Mouse (Mus musculus): ENCODE measurements around the gene Lactb.

Lactb gene

DNA sequence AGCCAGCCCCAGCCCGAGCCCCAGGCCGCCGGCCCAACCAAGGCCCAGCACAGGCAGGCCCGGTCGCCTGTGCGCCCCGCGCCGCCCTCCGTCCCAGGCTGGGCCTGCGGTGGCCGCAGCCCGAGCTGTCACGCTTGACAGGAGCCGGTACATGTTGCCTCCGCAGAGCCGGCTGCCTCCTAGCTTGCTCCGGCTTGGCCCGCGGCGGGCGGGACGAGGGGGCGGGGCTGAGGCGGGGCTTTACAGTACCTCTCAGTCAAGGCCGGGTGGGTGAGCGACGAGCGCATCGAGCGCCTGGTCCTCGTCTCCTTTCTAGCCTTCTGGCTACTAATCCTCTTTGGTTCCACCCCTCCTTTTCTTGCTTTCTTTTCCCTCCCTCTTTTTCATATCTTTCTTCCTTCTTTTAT, at the start of gene Lactb:
Gene Lactb, minus strand, starts transcription at position 246 of the 407 bp plus-strand sequence.
- DNase-seq (ENCODE audit: low spot score) = peak; percentile 94

DNA sequence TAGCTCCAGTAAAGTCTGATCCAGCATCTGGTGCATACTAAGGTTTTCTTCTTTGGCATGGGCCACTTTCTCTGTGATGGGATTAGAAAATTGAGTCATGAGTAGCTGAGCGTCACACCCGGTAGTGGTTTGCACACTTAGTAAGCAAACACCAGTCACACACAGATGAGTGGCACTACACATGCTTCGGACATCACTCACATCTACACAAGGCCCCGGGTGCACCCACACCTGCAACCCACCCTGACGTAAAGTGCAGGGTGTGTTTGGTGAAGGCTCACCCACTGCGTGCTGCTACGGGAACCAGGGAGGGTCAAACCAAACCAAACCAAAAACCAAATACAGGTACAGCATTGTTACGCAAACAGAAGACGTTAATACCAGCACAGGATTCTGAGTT, 48.1 kb upstream of the Lactb start:
- no peak for DNase-seq (ENCODE audit: low spot score)

DNA sequence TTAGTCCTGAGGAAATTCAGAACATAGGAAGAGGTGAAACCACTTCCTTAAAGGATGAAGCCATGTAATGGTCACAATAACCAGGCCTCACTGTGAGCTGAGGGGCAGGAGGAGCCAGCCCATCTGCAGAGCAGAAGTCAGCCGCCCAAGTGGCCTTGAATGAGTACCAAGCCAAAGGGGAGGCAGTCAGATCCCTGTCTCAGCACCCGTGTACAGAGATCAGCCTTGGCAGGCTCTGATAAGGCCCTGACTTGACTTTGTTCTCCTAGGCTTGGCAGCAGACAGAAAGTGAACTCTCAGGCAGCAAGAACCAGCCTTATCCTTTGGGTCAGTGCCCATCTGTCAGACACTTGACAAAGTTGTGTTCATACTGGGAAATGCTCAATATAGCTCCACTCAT, 44.8 kb upstream of the Lactb start:
- no peak for DNase-seq (ENCODE audit: low spot score)

DNA sequence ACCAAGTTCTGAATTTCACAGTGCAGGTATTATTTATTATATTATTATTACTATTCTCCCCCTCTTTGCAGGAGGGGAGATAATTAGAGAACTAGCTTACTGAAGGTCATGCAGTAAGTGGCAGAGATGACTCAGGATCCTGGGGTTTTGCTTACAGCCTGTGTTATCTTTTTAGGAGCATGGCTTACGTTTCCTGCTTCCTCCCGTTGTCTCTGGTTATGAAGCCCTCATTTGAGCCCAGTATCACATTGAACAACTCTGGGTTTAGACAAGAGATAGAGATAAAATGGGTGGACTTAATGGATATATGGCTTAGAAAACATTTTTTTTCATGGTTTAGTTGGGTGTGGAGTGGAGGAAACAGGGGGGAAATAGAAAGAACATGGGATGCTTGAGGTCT, 38.2 kb upstream of the Lactb start:
- DNase-seq (ENCODE audit: low spot score) = no peak

DNA sequence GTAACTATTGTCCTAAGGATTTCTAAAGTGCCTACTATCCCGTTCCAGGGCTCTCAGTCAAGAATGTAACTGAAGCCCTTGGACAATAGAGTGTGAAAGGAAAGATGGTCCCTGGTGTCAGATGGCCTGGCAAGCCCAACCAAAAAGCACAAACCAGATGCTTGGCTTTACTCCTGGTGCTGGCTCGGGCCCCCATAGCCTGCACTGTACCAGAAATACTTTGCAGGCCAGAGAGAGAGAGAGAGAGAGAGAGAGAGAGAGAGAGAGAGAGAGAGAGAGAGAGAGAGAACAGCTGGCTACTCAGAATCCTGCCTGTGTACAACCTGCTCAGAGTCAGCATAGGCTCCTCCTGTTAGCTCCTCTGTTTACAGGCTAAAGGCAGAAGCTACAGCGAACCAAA, 37.2 kb upstream of the Lactb start:
- DNase-seq (ENCODE audit: low spot score) = no peak

DNA sequence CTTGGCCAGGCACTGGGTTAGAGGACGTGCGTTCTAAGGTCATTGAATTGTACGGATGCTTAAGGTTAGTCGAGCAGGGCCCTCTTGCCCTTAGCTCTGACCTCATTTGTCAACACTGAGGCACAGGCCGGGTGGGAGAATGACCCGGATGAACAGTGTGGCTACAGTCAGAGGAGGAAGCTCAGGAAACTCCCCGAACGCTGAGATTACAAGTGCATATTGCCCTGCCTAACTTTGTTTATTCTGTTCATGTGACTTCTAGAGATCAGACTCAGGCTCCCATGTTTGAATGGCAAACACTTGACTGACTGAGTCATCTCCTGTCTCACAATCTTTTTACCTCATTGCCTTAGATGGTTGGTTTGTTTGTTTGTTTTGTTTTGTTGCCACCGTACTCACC, 36.2 kb upstream of the Lactb start:
- no peak for DNase-seq (ENCODE audit: low spot score)

DNA sequence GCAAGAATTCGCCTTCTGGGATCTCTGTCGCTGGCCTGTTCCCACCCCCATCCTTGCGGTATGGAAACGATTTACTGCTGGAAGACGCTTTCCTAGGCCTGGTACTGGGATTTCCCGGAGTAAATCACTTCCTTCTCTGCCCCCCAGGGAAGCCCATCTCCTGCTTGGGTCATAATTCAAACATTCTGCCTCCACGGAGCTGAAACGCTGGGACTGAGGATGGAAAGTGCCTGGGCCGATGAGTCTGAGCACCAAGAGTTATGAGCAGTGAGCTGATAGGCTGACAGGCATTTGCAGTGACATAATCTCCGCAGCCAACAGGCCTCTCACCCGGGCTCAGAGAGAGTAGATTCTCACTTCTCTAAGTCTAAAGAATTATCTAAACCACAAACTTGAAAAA, 33.5 kb upstream of the Lactb start:
- DNase-seq (ENCODE audit: low spot score) = peak; percentile 65

DNA sequence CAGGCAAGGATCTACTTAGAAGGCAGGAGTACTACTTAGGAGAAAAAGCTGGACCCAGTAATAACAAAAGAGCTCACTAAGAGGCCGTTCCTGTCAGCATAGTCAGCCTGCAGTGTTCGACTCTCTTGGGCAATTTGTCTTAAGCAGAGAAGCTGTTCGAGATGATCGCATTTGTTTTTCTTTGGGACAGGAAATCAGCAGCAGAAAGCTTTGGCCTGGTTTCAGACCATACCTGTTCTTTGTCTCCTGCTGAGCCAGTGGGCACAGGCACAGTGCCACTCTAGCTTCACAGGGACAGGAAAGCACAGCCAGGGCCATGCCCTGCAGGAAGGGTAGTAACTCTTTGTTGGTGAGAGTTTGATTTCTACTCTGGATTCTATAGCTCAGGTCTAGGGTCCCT, 31.1 kb upstream of the Lactb start:
- DNase-seq (ENCODE audit: low spot score) = no peak

DNA sequence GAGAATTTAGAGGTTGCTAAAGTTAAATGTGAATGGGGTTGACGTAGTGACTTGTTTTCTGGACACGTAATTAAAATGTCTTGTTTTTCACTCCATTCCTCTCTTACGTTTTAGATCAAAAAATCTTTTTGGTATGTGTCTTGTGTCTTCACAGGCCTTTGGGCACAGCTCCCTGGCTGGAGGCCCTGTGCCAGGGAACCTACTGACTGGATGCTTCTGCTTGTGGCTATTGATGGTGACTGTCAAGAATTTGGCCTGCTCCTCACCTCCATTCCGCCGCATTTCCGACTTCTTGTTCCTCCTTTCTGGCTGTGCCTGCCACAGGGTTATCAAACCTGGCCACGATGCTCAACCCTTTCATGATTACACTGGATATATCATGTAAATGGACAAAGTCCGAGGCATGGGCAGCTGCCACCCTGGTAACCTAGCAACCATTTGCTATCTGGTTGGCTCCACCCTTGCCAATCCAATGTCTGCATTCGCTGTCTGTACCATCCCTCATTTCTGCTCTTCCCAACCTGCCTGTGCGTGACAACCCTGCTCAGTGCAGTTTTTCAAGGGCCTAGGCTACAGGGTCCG, 30.0 kb upstream of the Lactb start:
- no peak for DNase-seq (ENCODE audit: low spot score)

DNA sequence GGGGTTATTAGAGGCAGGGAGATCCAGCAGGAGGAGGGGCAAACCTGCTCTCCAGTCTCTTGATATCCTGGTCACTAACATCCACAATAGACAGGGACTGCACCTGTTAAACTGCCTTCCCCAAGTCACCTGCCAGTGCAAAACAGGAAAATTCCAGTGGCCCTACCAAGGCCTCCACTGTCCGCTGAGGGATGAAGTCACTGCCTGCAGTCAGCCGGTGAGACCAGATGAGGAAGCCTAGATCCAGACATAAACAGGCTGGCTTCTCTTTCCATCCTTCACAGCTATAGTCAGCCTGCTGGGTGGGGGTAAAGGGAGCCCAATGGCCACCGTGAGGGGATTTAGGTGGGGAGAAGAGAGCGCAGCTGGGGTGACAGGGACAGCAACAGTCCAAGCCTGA, 28.4 kb upstream of the Lactb start:
- DNase-seq (ENCODE audit: low spot score) = no peak

DNA sequence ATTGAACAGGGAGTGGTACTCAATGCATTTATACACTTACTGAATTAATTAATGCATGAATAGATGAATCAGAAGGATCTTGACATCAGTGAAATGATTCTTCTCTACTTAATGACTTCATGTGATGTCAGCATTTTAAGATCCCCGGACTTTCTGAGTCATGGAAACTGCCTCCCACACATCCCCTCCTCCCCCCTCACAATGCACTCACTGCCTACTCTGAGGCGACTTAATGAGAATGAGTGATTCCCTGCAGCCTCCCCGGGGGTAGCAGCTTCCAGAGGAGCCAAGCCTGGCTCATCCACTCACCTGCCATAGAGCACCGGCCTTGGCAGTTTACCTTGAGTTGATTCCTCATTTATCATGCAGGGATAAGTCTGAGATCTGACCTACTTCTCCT, 27.9 kb upstream of the Lactb start:
- DNase-seq (ENCODE audit: low spot score) = no peak

DNA sequence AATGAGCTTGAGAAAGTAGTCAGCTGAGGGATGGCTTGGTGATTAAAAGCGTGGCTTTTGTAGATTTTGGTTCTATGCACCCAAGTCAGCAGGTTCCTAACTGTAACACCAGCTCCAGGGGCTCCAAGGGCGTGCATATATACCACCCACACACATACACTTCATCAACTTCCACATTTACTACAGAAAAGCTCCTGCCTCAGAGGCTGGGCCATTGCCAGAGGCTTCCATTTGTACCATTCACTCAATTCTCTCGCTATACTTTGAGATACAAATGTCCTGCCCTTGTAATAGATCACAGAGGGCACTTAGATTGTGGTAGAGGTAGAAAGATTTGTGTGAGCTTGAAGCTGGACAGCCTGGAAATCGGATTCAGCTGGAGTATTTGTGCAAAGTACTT, 26.2 kb upstream of the Lactb start:
- DNase-seq (ENCODE audit: low spot score) = no peak

DNA sequence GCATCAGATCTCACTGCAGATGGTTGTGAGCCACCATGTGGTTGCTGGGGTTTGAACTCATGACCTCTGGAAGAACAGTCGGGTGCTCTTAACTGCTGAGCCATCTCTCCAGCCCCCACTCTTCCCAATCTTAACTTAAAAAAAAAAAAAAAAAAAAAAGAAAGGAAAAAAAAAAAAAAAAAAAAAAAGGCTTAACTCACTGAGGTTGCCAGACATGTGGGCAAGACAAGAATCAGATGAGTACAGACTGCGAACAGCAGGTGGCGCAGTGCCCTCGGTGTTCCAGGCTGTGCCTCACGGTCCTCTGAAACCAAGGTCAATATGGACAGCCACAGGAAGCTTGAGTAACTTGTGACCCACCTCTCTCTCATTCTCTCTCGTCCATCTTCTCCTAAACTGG, 25.8 kb upstream of the Lactb start:
- DNase-seq (ENCODE audit: low spot score) = peak; percentile 97

DNA sequence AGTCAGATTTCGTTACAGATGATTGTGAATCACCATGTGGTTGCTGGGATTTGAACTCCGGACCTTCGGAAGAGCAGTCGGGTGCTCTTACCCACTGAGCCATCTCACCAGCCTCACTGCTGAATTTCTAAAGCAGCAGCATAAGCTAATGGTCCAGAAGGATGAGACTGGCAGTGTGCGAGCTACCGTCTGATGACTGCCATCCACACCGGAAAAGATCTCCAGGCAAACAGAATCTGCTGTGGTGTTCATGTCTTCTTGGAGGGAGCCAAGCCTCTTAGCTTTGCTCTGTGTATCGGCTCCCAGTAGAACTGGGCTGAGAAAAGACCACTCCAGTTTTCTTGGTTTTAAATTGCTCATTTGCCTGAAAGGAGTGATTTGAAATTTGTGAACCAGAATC, 24.4 kb upstream of the Lactb start:
- DNase-seq (ENCODE audit: low spot score) = no peak

DNA sequence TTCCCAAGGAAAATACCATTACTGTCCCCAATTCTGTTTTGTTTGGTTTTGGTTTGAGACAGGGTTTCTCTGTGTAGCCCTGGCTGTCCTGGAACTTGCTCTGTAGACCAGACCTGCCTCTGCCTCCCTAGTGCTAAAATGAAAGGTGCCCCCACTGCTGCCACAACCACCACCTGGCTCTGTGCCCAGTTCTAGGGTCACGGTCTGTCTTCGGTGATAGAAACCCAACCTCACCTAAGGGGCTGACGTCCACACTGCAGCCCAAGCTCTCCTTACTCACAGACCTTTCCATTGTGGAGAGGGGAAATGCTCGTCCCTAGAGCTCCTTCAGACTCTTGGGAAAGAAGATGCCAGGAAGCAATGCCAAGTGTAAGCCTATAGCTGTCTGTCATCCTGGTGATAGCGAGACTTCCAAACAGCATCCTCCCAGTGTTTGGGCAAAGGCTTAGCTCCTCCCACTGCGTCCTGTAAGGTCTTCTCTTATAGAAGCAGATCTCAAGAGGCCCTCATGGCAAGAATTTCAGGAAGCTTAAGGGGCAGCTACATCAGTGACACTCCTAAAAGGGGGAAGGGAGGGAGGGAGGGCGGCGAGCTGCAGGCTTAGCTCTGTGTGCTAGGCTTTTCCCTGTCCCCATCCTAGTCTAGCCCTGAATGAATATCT, 16.6 kb upstream of the Lactb start:
- DNase-seq (ENCODE audit: low spot score) = no peak

DNA sequence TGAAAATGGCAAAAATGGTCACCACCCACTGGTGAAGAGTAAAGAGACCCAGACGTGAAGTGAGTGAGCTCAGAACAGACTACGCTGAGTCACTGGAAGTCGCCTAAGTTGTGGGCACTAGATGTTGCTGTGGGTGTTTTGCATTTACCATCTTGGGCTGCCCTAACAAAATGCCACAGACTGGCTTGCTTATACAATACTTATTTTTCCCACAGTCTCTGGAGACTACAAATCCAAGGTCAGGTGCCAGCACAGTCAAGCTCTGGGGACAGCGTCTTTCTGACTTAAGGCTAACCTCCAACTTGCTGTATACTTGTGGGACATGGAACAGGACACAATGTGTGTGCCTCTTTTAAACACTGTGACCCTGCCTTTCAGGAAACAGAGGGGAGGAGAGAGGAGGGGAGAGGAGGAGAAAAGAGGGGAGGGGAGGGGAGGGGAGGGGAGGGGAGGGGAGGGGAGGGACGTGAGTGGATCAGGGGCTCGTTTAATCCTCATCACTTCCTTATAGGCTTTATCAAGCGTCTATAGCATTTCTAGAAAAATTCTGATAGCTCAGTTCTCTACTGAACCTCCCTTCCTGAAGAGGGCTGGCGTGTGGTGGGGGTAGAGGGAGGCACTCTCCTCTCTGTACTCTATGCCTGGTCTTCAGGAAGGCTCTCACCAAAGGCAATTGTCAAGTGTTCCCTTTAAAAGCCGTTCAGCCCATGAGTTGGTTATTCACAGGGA, 15.9 kb upstream of the Lactb start:
- no peak for DNase-seq (ENCODE audit: low spot score)

DNA sequence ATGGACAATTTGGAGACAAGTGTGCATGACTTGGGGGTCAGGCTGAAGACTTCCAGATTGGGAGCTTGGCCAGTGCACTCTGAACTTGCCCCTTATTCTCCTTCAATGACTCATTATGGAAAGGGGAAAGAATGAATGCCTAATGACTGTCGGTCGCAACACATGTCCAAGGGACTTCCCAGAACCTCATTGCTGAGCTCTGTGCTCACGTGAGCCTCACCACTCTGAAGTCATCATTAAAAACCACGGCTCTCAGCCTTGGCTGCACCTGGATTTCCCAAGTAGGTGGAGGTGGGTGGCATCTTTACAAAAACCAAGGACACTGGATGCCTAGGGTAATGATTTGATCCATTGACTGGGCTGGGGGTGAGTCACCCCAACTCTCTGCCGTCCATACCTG, 14.8 kb upstream of the Lactb start:
- DNase-seq (ENCODE audit: low spot score) = no peak

DNA sequence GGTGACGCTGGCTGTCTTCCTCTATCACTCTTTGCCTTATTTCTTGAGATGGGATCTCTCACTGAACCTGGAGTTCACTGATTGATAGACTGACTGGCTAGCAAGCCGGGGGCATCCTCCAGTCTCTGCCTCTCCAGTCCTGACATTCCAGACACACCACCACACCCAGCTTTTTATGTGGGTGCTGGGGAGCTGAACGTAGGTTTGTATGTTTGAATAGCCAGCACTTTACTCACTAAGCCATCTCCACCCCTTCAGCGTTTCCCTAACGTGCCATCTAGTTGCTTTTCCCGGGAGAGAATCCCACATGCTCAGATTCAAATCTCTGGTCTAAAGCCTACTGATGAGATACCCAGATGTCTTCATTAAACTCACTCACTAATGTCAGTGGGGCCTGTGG, 14.3 kb upstream of the Lactb start:
- no peak for DNase-seq (ENCODE audit: low spot score)

DNA sequence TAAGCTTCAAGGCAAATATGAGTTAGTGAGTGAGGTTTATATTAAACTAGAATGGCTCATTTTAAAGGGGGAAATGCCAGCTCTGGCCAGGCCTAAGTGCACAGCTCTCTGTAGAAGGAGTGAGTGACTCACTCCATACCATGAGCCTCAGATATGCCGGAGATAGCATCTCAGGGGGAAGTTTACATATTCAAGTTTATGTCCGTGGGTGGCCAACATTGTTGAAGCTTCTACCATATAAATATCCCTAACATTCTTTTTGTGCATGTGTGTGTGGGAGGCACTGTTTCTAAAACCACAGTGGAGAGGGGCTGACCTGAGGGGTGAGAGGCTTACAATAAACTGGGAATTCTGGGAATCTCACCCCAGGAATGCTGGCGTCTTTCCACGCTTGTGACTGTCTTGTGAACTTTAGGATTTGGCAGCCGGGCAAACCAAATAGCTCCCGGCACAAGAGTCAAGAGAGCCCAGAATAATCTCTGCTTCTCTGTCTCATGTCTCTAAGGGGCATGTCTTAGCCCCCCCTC, 13.7 kb upstream of the Lactb start:
- DNase-seq (ENCODE audit: low spot score) = no peak

DNA sequence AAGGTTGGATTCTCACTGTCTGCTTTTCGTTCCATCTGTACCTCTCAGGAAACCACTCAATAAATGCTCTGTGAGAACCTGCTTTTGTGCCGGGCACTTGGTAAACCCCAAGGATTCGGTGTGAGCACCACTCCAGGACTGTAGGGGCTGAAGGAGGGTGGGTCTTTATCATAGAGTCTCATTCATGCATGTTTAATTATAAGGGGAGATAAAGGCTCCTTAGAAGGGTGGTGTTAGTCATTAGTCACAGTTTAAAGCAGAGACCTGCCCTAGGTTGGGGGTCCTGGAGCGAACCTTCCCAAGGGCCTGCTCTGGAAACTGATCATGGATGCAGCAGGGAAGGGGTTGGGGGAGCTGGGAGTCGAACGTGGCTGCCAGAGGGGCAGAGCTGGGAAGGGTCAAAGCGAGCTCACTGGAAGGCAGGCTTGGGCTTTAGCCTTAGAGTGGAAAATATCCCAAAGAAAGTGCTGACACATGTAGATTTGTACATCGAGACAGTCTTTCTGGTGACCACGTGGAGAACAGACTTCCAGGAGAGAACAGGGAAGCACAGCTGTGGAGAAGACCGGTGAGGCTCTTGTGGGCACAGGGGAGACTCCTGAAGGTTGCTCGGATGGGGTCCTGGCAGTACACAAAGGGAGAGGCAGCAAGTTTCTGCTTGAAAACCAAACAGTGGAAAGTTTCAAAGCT, 13.1 kb upstream of the Lactb start:
- no peak for DNase-seq (ENCODE audit: low spot score)

DNA sequence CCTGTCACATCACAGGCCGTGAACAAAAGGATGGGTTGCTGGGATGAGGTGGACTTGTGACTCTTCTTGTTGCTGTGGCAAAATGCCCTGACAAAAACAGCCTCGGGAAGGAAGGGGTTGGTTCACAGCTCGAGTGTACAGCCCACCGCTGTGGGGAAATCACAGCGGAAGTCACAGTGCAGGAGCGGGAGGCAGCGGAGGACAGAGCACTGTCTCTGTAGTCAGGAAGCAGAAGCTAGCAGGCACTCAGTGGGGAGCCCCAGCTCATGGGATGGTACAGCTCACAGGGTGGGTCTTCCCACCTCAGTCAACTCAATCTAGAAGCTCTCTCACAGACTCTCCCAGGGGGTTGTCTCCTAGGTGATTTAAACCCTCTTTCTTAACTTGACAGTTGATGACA, 10.1 kb upstream of the Lactb start:
- no peak for DNase-seq (ENCODE audit: low spot score)

DNA sequence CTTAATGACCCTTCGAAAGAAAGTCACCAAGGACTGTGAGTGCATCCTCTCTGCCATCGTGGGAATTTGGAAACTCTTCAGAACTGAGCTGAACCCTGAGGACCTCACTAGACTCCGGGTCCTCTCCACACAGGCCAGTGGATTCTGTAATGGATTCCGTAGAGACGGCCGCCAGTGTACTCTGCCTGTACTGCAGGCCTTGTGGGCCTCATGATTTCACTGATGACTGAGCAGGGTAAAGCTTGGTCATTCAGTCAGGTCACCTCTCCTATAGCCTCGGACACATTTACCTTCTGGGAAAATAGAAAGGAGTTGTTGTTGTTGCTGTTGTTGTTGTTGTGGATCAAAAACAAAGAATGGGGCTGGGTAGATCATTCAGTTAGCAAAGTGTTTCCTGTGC, 6.8 kb upstream of the Lactb start:
- no peak for DNase-seq (ENCODE audit: low spot score)

DNA sequence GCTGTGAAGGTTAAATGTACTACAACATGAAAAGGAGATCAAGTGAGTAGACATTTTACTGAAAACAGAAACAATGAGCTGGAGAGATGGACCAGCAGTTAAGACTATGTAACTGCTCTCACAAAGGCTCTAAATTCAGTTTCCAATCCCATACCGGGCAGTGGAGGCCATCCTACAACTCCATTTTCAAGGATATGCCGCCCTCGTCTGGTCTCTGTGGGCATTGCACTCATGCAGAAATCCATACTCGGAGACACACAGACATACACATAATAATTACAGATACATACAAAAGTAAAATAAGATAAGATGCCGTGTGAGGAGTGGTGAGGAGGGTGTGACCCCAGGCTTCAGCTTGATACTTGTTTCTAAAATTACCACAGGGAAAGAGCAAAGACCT, 5.2 kb upstream of the Lactb start:
- DNase-seq (ENCODE audit: low spot score) = peak; percentile 81
